Mouse (Mus musculus) kidney, postnatal 4 days (tissue): Measurements from ENCODE around the gene Tgfbr3.

Experiments used
- DNase-seq, 2 experiments: peaks; one replicate each; pipeline ENCODE4 v3.0.0; 2021; ENCODE audit warnings: mixed read lengths in 2 of 2

Gene Tgfbr3

GRCm38 (mm10) chr5:107207911-107208310 is 81.5 kb downstream of the Tgfbr3 start:
- no peak for DNase-seq

DNA sequence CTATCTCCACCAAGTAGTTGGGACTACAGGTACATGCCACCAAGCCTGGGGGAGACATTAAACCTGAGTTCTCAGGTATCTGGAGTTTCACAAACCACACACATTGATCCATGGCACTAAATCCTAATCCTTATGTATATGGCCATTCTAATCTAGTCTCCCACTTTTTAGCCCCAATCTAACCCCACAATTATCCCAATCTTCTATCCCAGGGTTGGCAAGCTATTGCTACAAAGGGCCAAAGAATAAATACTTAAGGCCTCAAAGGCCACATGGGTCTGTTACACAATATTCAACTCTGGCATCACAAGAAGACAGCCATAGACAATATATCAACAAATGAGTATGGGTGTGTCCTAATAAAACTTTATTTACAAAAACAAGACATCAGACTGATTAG is 85.1 kb downstream of the Tgfbr3 start:
- DNase-seq: no peak

DNA sequence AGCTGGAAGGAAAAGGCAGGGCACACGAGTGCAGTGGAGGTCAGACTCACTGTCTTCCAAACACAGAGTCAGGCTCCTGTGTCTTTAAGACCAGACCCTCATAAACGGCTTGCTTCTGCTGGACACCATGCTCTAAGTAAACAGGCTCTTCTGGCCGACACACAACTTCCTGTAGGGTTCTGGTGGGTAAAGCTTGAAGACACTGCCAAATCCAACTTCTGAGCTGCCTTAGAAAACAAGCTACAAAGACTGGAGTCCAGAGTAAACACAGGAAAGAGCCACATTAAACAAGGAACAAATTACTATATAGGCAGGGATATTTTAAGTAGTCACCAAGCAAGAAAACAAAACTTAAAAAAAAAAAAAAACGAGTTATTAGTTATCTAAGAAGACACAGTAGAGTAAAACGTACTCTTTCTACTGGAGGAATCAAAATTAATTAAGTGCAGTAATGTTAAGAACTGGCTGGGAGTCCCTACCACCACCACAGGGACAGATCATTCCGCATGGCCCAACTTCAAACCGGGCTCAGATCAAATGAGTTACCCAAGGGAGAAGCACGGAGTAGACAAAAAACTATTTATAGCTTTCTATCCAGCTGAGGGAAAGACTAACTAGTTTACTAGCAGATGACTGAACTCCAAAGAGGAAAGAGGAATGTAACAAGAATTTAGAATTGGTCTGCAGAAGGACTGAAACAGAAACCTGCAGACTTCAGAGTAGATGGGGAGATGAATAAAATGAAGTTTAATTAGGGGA is 86.4 kb downstream of the Tgfbr3 start:
- DNase-seq: no peak

- no peak for DNase-seq
These were observed 87.8 kb downstream of the Tgfbr3 start for GRCm38 (mm10) chr5:107201509-107202182.

DNA sequence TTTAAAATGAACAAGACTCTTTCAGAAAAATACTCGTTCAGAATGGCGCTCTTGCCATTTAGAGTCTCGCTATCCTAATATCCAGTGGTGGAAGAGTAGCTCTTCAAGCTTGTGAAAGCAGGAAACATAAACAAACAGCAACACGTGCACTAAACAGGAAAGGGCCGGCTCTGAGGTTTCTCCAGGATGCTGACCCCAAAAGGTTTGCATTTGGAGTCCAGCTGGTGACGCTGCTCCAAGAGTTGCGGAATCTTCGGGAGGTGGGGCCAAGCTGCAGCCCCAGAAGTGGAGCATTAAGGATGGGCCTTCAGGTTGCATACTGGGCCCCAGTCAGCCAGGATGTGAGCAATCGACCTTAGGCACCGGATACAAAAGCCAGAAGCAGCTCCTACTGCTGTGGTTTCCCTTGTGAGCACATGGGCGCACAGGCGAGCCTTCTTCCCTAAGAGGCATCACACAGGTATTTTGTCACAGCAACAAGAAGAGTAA is 88.5 kb downstream of the Tgfbr3 start:
- DNase-seq: peak; percentile 43 to 61

- DNase-seq: no peak
These were observed 89.2 kb downstream of the Tgfbr3 start for GRCm38 (mm10) chr5:107200221-107200635.

DNA sequence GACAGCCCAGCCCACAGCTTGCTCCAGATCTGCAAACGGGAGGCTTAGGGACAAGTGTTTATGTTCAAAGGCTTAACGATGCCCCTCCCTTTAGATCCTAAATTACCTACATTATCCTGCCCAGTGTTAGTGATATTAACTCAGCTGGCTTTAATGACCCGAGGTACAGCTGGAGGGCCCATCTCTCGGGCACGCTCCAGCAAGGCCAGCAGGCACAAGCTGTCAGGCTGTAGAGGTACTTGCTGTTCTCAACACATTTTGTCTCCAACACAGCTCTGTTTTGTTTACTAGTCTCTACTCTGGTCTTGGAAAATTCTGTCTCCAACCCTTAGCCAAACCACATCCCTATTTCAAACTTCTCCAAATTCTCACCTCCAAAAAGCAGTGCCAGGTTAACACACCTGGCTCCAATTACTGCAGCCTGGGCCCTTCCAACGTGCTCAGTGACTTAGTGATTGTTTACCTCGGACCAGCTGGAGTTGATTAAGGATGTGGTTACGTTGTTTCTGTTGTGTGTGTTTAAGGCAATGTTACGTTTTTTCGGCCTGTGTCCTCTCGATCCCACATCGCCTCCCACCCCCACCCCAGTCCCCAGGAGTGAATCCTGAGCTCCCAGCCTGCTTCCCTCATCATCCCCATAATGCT is 93.6 kb downstream of the Tgfbr3 start:
- DNase-seq: peak; percentile 35 to 45

DNA sequence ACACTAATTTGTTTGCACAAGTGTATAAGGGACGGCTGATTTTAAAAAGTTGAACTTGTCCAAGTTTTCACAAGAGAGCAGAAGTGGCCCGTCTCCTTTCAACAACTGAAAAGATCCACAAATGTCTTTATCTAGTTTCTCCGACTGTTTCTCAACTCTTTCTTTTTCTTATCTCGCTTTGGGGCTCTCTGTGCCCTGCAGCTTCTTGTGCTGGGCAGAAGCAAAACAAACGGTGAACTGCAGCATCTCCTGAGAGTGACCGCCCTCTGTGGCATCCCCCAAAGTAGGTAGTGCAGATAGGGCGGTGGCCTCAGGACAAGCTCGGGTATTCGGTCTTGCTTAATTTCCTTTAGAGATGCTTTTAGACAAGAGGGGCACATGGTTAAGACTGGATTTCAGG is 96.3 kb downstream of the Tgfbr3 start:
- no peak for DNase-seq

GRCm38 (mm10) chr5:107192372-107192771 is 97.1 kb downstream of the Tgfbr3 start:
- DNase-seq: no peak

GRCm38 (mm10) chr5:107188551-107188950 is 100.9 kb downstream of the Tgfbr3 start:
- DNase-seq: no peak

DNA sequence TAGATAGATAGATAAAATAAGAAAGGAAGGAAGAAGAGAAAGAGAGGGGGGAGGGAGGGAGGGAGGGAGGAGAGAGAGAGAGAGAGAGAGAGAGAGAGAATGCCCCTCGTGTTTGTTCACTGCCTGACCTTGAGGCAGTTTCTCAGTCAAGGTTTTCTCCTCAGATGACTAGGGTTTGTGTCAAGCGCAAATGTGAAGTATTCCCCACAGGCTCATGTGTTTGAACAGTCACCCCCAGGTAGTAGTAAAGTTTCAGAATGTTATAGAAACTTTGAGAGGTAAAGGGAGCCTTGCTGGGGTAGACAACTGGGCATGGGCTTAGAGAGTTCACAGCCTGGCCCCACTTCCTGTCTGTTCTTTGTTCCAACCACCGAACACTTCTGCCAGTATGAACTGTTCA is 103.2 kb downstream of the Tgfbr3 start:
- DNase-seq: no peak

- DNase-seq: no peak
These were observed 105.1 kb downstream of the Tgfbr3 start for GRCm38 (mm10) chr5:107184158-107184883.

DNA sequence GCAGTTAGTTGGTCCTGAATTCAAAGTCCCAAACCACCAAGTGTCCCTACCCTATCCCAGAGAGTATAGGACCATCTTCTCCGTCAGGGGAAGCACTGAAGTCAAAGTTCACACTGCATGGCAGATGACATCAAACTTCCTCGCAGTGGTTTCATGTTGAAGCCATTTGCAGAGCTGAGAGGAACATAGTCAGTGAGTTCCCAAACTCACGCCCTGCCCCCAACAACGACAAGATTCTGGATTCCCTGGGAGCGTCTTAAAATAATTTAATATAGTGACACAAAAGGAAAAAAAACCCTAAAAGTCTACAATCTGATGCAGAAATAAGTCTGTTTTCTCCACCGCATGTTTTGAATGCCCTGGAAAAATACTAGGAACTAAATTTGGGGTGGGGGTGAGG is 105.9 kb downstream of the Tgfbr3 start:
- peak in 1 of 2 experiments; percentile 35 for DNase-seq

GRCm38 (mm10) chr5:107182721-107183120 is 106.7 kb downstream of the Tgfbr3 start:
- no peak for DNase-seq

DNA sequence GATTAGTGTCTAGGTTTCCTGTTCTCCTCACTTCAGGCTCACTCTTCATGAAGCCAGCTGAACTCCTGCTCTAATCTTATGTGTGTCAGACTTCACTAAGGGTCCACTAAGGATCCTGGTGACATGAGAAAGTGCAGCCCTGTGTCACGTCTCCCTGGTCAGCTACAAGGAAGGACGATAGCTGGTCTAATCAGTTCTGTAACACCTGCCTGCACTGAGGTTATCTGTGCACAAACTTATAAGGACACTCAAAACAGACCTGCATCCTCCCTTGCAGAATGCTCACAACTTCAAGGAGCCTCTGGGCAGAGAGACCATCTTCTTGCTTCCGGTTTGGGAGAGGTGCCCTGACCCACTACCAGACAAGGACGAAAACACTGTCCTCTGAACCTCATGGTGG is 107.6 kb downstream of the Tgfbr3 start:
- no peak for DNase-seq

DNA sequence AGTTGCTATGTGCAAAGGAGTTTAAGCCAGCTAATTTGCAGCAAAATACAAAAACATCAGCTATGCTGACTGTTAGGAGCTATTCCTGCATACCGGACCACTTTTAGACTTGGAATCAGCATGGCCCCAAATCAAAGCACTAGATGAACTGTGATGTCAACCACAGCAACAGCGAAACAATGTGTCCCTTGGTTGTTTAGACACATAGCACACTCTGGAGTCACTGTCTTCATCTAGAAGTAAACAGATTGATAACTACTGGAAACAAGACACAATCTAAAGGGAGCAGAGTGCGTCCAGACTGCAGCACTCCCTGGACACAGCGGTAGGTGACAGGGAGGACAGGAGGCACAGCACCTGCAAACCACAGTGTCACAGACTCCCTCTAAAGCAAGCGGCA is 110.2 kb downstream of the Tgfbr3 start:
- no peak for DNase-seq

GRCm38 (mm10) chr5:107177791-107178190 is 111.6 kb downstream of the Tgfbr3 start:
- no peak for DNase-seq

DNA sequence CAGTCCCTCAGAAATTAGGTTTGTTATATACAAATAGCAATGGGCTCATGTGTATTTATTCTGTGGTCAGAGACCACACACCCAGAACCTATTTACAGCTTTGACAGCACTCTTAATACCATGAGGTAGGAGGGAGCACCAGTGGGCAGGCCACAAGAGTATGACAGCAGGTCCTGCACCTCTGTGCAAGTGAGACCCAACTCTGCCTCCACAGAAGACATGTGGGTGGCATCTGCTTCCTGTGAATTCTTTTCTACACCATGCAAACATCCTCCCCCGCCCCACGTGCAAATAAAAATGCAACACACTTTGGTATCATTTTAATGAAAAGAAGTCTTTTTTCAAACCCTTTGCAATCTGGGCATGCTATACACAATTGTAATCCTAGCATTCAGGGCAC is 112.2 kb downstream of the Tgfbr3 start:
- no peak for DNase-seq

GRCm38 (mm10) chr5:107176796-107177195 is 112.6 kb downstream of the Tgfbr3 start:
- DNase-seq: no peak

GRCm38 (mm10) chr5:107176196-107176595 is 113.2 kb downstream of the Tgfbr3 start:
- DNase-seq: no peak

GRCm38 (mm10) chr5:107174188-107174587 is 115.2 kb downstream of the Tgfbr3 start:
- DNase-seq: no peak

DNA sequence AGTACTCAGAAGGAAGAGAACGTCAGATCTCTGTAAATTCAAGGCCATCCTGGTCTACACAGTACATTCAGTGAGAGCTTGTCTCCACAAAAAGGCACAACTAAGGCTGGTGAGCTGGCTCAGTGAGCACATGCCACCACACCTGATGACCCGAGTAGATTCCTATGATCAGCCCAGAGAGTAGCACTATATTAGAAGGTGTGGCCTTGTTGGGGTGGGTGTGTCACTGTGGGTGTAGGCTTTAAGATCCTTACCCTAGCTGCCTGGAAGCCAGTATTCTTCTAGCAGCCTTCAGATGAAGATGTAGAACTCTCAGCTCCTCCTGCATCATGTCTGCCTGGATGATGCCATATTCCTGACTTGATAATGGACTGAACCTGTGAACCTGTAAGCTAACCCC is 115.9 kb downstream of the Tgfbr3 start:
- no peak for DNase-seq

DNA sequence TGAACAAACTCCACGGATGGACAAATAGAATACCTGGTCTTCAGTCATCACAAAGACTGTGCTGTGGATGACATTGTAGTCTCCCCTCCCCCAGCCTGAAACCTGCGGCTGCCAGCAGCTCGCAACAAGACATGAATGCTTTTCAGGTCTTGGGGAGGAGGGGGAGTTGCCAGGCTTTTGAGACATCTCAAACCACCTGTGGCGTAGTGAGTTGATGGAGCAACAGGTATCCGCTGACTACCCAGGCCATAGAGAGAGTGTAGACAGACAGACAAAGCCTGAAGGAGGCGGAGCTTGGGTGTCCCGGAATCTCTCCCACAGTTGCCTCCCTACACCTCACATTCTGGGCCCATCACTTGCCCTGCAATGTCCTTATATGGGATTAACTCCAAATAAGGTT is 117.6 kb downstream of the Tgfbr3 start:
- no peak for DNase-seq
